Mouse (Mus musculus) MEL (cell line): Measurements from ENCODE around the gene Erbb4.

Experiments
- CHD2 ChIP-seq: IDR thresholded peaks from 2 replicates; pipeline ENCODE4 v1.6.1; 2011; ENCODE audit warnings: low read length, improper control_type of control experiment
- CTCF ChIP-seq, 3 experiments: IDR thresholded peaks in 2 of 3; conservative IDR thresholded peaks in 1 of 3; 2 replicates each; pipeline ENCODE4 v1.5.1; 2011 to 2012; ENCODE audit warnings: low read length in 3 of 3, low read depth in 2 of 3, mild to moderate bottlenecking in 2 of 3, improper control_type of control experiment in 1 of 3, inconsistent platforms in 1 of 3, mixed read lengths in 1 of 3, moderate library complexity in 1 of 3; ENCODE audit not compliant: control insufficient read depth in 1 of 3, insufficient read depth in 1 of 3, poor library complexity in 1 of 3, severe bottlenecking in 1 of 3
- EP300 ChIP-seq, 2 experiments: IDR thresholded peaks; 2 replicates each; pipeline ENCODE4 v1.6.1; 2011; ENCODE audit warnings: improper control_type of control experiment in 2 of 2, low read length in 2 of 2, low read depth in 1 of 2, mild to moderate bottlenecking in 1 of 2
- GATA1 ChIP-seq: IDR thresholded peaks from 2 replicates; pipeline ENCODE4 v1.6.1; 2011; ENCODE audit warnings: low read depth, low read length, improper control_type of control experiment
- MAFK ChIP-seq: IDR thresholded peaks from 2 replicates; pipeline ENCODE4 v1.6.1; 2011; ENCODE audit warnings: low read depth, mild to moderate bottlenecking, low read length, improper control_type of control experiment, borderline replicate concordance
- MAZ ChIP-seq: IDR thresholded peaks from 2 replicates; pipeline ENCODE4 v1.6.1; 2012; ENCODE audit warnings: low read depth, mild to moderate bottlenecking, inconsistent platforms, low read length, improper control_type of control experiment
- MXI1 ChIP-seq: IDR thresholded peaks from 2 replicates; pipeline ENCODE4 v1.6.1; 2011; ENCODE audit warnings: mild to moderate bottlenecking, low read depth, low read length, improper control_type of control experiment
- POLR2A ChIP-seq, 2 experiments: IDR thresholded peaks; 2 replicates each; pipeline ENCODE4 v1.6.1; 2011 to 2012; ENCODE audit warnings: low read length in 2 of 2, mild to moderate bottlenecking in 2 of 2, control low read depth in 1 of 2, improper control_type of control experiment in 1 of 2, low read depth in 1 of 2, moderate library complexity in 1 of 2; ENCODE audit not compliant: control insufficient read depth in 1 of 2, insufficient read depth in 1 of 2, poor library complexity in 1 of 2
- RAD21 ChIP-seq: IDR thresholded peaks from 2 replicates; pipeline ENCODE4 v1.6.1; 2011; ENCODE audit warnings: mild to moderate bottlenecking, low read depth, low read length, improper control_type of control experiment
- SIN3A ChIP-seq: IDR thresholded peaks from 2 replicates; pipeline ENCODE4 v1.6.1; 2012; ENCODE audit warnings: low read length, improper control_type of control experiment, inconsistent platforms
- TAL1 ChIP-seq: IDR thresholded peaks from 2 replicates; pipeline ENCODE4 v1.6.1; 2012; ENCODE audit warnings: mild to moderate bottlenecking, inconsistent platforms, low read length, moderate library complexity, mixed read lengths
- TBP ChIP-seq: IDR thresholded peaks from 2 replicates; pipeline ENCODE4 v1.8.0; 2011; ENCODE audit warnings: low read depth, low read length, improper control_type of control experiment

GRCm38 (mm10) chr1:68451274-68451673 is 656.6 kb downstream of the Erbb4 start:
- TF ChIP-seq EP300 (IDR thresholded peaks at IDR 0.05; ENCODE audit: low read depth in 1 of 2, low read length in 2 of 2) (no peak), CHD2 (no peak), POLR2A (IDR thresholded peaks at IDR 0.05; ENCODE audit: control insufficient read depth in 1 of 2, insufficient read depth in 1 of 2, low read depth in 1 of 2, low read length in 2 of 2, poor library complexity in 1 of 2) (no peak), CTCF (IDR thresholded peaks at IDR 0.05 in 2 of 3, conservative IDR thresholded peaks at IDR 0.05 in 1 of 3; ENCODE audit: control insufficient read depth in 1 of 3, insufficient read depth in 1 of 3, low read depth in 2 of 3, low read length in 3 of 3, poor library complexity in 1 of 3, severe bottlenecking in 1 of 3) (no peak), MXI1 (no peak), MAZ (no peak), SIN3A (no peak), TBP (no peak), MAFK (no peak), RAD21 (no peak), GATA1 (no peak), TAL1 (no peak)
